Mouse (Mus musculus) stomach, postnatal 0 days (tissue): ENCODE measurements around the gene Luc7l3.
A peak's percentile ranks its signal among the peaks of the same experiment; 100 is the strongest.

Experiments used
- CTCF ChIP-seq: IDR thresholded peaks from 2 replicates; pipeline ENCODE4 v1.5.1; 2016; ENCODE audit warnings: antibody characterized with exemption, low read depth, mild to moderate bottlenecking, moderate library complexity
- EP300 ChIP-seq: optimal IDR thresholded peaks from 2 replicates; pipeline ENCODE3; 2016; ENCODE audit warnings: antibody characterized with exemption

DNA sequence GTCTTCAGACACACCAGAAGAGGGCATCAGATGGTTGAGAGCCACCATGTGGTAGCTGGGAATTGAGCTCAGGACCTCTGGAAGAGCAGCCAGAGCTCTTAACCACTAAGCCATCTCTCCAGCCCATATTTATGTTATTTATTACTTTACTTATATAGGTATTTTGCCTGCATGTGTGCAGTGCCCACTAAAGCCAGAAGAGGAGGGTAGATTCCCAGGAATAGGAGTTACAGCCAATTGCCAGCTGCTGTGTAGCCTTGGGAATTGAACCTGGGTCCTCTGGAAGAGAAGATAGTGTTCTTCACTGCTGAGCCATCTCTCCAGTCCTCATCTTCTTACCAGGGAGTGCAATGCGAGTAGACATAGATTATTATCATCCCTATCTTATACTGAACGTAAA lies 28.1 kb upstream of the Luc7l3 start:
- TF ChIP-seq CTCF (peak; percentile 51), EP300 (no peak)
